Mouse (Mus musculus) midbrain, embryonic 13.5 days (tissue): Measurements from ENCODE around the gene Bzw2. TPM values are rescaled to one million over a fixed set of nuclear protein-coding genes. Genes with fewer than 3 reads are reported as not detected.
A peak's percentile ranks its signal among the peaks of the same experiment; 100 is the strongest.

Source experiments
- ATAC-seq: fragments of 200-750 bp; cut with Nextera tagmentation; 2 replicates; pipeline ENCODE4 v1.8.0; 2017; ENCODE audit warnings: mild to moderate bottlenecking, moderate TSS enrichment, moderate library complexity
- H3K27ac ChIP-seq: fragments of 300-500 bp; sonication (generic); 2 replicates; pipeline ENCODE4 v1.5.1; 2015; ENCODE audit warnings: inconsistent platforms, mild to moderate bottlenecking, moderate library complexity
- H3K27me3 ChIP-seq: fragments of 300-500 bp; sonication (generic); 2 replicates; pipeline ENCODE4 v1.6.1; 2015; ENCODE audit warnings: mild to moderate bottlenecking, inconsistent platforms
- H3K36me3 ChIP-seq: fragments of 300-500 bp; sonication (generic); 2 replicates; pipeline ENCODE4 v1.6.1; 2015; ENCODE audit warnings: mild to moderate bottlenecking, inconsistent platforms
- H3K4me1 ChIP-seq: fragments of 300-500 bp; sonication (generic); replicated peaks from 2 replicates; pipeline ENCODE4 v1.6.1; 2015; ENCODE audit warnings: inconsistent platforms
- H3K4me2 ChIP-seq: fragments of 300-500 bp; sonication (generic); replicated peaks from 2 replicates; pipeline ENCODE4 v1.6.1; 2015; ENCODE audit warnings: moderate library complexity, mild to moderate bottlenecking, inconsistent platforms
- H3K4me3 ChIP-seq: fragments of 300-500 bp; sonication (generic); replicated peaks from 2 replicates; pipeline ENCODE4 v1.5.1; 2015; ENCODE audit warnings: mild to moderate bottlenecking, inconsistent platforms
- H3K9ac ChIP-seq: fragments of 300-500 bp; sonication (generic); replicated peaks from 2 replicates; pipeline ENCODE4 v1.6.1; 2015; ENCODE audit warnings: mild to moderate bottlenecking, inconsistent platforms
- H3K9me3 ChIP-seq: fragments of 300-500 bp; sonication (generic); 2 replicates; pipeline ENCODE4 v1.6.1; 2016; ENCODE audit warnings: mild to moderate bottlenecking, inconsistent platforms
- WGBS: fragments of 180-500 bp; shearing (Covaris S2); methylation state at CpG from one replicate; pipeline ENCODE4 v1.1.7; 2015; 5-methylcytosine and 5-hydroxymethylcytosine counted together
- polyA plus RNA-seq: library from polyadenylated mRNA; unstranded; fragments of >200 nt; fragmentation: Nextera tagmentation; extraction: Ambion mirVana; gene quantifications from 2 replicates; pipeline ENCODE4 v1.2.1, GENCODE M21; 2015

Gene Bzw2
- polyA plus RNA-seq, 1 experiment from 2014 or later = 388 TPM

- Histone ChIP-seq H3K27me3 (no peaks in the 10 kb centered on the region), H3K36me3 (peaks cover 50% of the 10 kb centered on the region), H3K4me3 (no peak overlapping the region), H3K9ac (no peak overlapping the region), H3K4me2 (no peak overlapping the region), H3K4me1 (no peaks in the 10 kb centered on the region), H3K27ac (no peak overlapping the region), H3K9me3 (no peaks in the 10 kb centered on the region)
- no peak for ATAC-seq
- WGBS = 66% methylated on average over 7 of the region's 7 CpGs
These were observed 62.5 kb downstream of the Bzw2 start for GRCm38 (mm10) chr12:36095371-36095880.

- no peak overlapping the region for H3K4me2 ChIP-seq
- no peaks in the 10 kb centered on the region for H3K27me3 ChIP-seq
- H3K9ac ChIP-seq = no peak overlapping the region
- H3K4me3 ChIP-seq = no peak overlapping the region
- no peaks in the 10 kb centered on the region for H3K4me1 ChIP-seq
- H3K9me3 ChIP-seq = no peaks in the 10 kb centered on the region
- ATAC-seq = no peak
- no peak overlapping the region for H3K27ac ChIP-seq
- WGBS = 62% methylated on average over 8 of the region's 8 CpGs
- peaks cover 45% of the 10 kb centered on the region for H3K36me3 ChIP-seq
These were observed 64.7 kb downstream of the Bzw2 start for GRCm38 (mm10) chr12:36093081-36093670.

- no peak overlapping the region for H3K4me2 ChIP-seq
- H3K4me1 ChIP-seq = no peaks in the 10 kb centered on the region
- no peak overlapping the region for H3K9ac ChIP-seq
- no peak for ATAC-seq
- H3K9me3 ChIP-seq = no peaks in the 10 kb centered on the region
- H3K4me3 ChIP-seq = no peak overlapping the region
- peaks cover 41% of the 10 kb centered on the region for H3K36me3 ChIP-seq
- H3K27me3 ChIP-seq = no peaks in the 10 kb centered on the region
- H3K27ac ChIP-seq = no peak overlapping the region
- WGBS = 97% methylated on average over 10 of the region's 10 CpGs
These were observed 65.9 kb downstream of the Bzw2 start for GRCm38 (mm10) chr12:36091964-36092363.

GRCm38 (mm10) chr12:36089221-36089620, 68.7 kb downstream of the Bzw2 start:
- whole genome bisulfite sequencing = 74% methylated on average over 6 of the region's 6 CpGs
- ATAC-seq = peak; percentile 25; the same call in 1 of the 2 replicates
- H3K9me3 ChIP-seq = no peaks in the 10 kb centered on the region
- no peaks in the 10 kb centered on the region for H3K27me3 ChIP-seq
- H3K36me3 ChIP-seq = peaks cover 31% of the 10 kb centered on the region
- no peak overlapping the region for H3K4me3 ChIP-seq
- H3K27ac ChIP-seq = no peak overlapping the region
- H3K9ac ChIP-seq = no peak overlapping the region
- no peaks in the 10 kb centered on the region for H3K4me1 ChIP-seq
- H3K4me2 ChIP-seq = no peak overlapping the region

- no peak overlapping the region for H3K4me2 ChIP-seq
- WGBS = 100% methylated on average over 1 of the region's 1 CpGs
- no peak overlapping the region for H3K27ac ChIP-seq
- H3K4me1 ChIP-seq = no peaks in the 10 kb centered on the region
- no peak overlapping the region for H3K9ac ChIP-seq
- H3K27me3 ChIP-seq = no peaks in the 10 kb centered on the region
- no peaks in the 10 kb centered on the region for H3K9me3 ChIP-seq
- H3K36me3 ChIP-seq = peaks cover 29% of the 10 kb centered on the region
- H3K4me3 ChIP-seq = no peak overlapping the region
- ATAC-seq = no peak
These were observed 69.1 kb downstream of the Bzw2 start for GRCm38 (mm10) chr12:36088804-36089203.

- Histone ChIP-seq H3K4me3 (no peak overlapping the region), H3K27ac (no peak overlapping the region), H3K27me3 (no peaks in the 10 kb centered on the region), H3K9me3 (no peaks in the 10 kb centered on the region), H3K9ac (no peak overlapping the region), H3K4me2 (no peak overlapping the region), H3K4me1 (no peaks in the 10 kb centered on the region), H3K36me3 (peaks cover 4% of the 10 kb centered on the region)
- no peak for ATAC-seq
- WGBS = 96% methylated on average over 2 of the region's 2 CpGs
These were observed 72.5 kb downstream of the Bzw2 start for GRCm38 (mm10) chr12:36085380-36085779.

- no peaks in the 10 kb centered on the region for H3K27me3 ChIP-seq
- H3K36me3 ChIP-seq = no peaks in the 10 kb centered on the region
- ATAC-seq = no peak
- no peak overlapping the region for H3K27ac ChIP-seq
- H3K4me2 ChIP-seq = no peak overlapping the region
- H3K4me1 ChIP-seq = no peaks in the 10 kb centered on the region
- no peak overlapping the region for H3K4me3 ChIP-seq
- H3K9me3 ChIP-seq = no peaks in the 10 kb centered on the region
- no peak overlapping the region for H3K9ac ChIP-seq
- WGBS = 80% methylated on average over 4 of the region's 4 CpGs
These were observed 79.6 kb downstream of the Bzw2 start for GRCm38 (mm10) chr12:36078101-36078899.

GRCm38 (mm10) chr12:36072860-36073259, 85.0 kb downstream of the Bzw2 start:
- WGBS = 20% methylated on average over 5 of the region's 5 CpGs
- Histone ChIP-seq H3K9ac (no peak overlapping the region), H3K4me2 (no peak overlapping the region), H3K27me3 (no peaks in the 10 kb centered on the region), H3K27ac (no peak overlapping the region), H3K9me3 (no peaks in the 10 kb centered on the region), H3K4me3 (no peak overlapping the region), H3K4me1 (no peaks in the 10 kb centered on the region), H3K36me3 (no peaks in the 10 kb centered on the region)
- ATAC-seq = no peak

- WGBS = 86% methylated on average over 4 of the region's 4 CpGs
- H3K9me3 ChIP-seq = peaks cover 5% of the 10 kb centered on the region; the same call in 1 of the 2 replicates
- no peak overlapping the region for H3K4me2 ChIP-seq
- H3K36me3 ChIP-seq = no peaks in the 10 kb centered on the region
- ATAC-seq = no peak
- no peaks in the 10 kb centered on the region for H3K4me1 ChIP-seq
- no peak overlapping the region for H3K4me3 ChIP-seq
- H3K9ac ChIP-seq = no peak overlapping the region
- H3K27me3 ChIP-seq = no peaks in the 10 kb centered on the region
- no peak overlapping the region for H3K27ac ChIP-seq
These were observed 87.6 kb downstream of the Bzw2 start for GRCm38 (mm10) chr12:36070231-36070630.

- Histone ChIP-seq H3K9ac (no peak overlapping the region), H3K27ac (no peak overlapping the region), H3K36me3 (no peaks in the 10 kb centered on the region), H3K9me3 (peaks cover 11% of the 10 kb centered on the region; the same call in 1 of the 2 replicates), H3K4me2 (no peak overlapping the region), H3K4me3 (no peak overlapping the region), H3K27me3 (no peaks in the 10 kb centered on the region), H3K4me1 (no peaks in the 10 kb centered on the region)
- ATAC-seq = no peak
- WGBS = 97% methylated on average over 2 of the region's 2 CpGs
These were observed 90.3 kb downstream of the Bzw2 start for GRCm38 (mm10) chr12:36067538-36067937.

- H3K9me3 ChIP-seq = peaks cover 11% of the 10 kb centered on the region; the same call in 1 of the 2 replicates
- no peak overlapping the region for H3K9ac ChIP-seq
- H3K4me2 ChIP-seq = no peak overlapping the region
- H3K36me3 ChIP-seq = no peaks in the 10 kb centered on the region
- no peak overlapping the region for H3K4me3 ChIP-seq
- H3K27ac ChIP-seq = no peak overlapping the region
- no peaks in the 10 kb centered on the region for H3K27me3 ChIP-seq
- 84% methylated on average over 1 of the region's 1 CpGs for WGBS
- H3K4me1 ChIP-seq = no peaks in the 10 kb centered on the region
- ATAC-seq = no peak
These were observed 92.0 kb downstream of the Bzw2 start for GRCm38 (mm10) chr12:36065911-36066310.

- H3K36me3 ChIP-seq = no peaks in the 10 kb centered on the region
- H3K4me1 ChIP-seq = no peaks in the 10 kb centered on the region
- no peak overlapping the region for H3K27ac ChIP-seq
- H3K4me3 ChIP-seq = no peak overlapping the region
- no peaks in the 10 kb centered on the region for H3K9me3 ChIP-seq
- no peak overlapping the region for H3K4me2 ChIP-seq
- no peaks in the 10 kb centered on the region for H3K27me3 ChIP-seq
- ATAC-seq = no peak
- WGBS = 85% methylated on average over 2 of the region's 2 CpGs
- no peak overlapping the region for H3K9ac ChIP-seq
These were observed 100.2 kb downstream of the Bzw2 start for GRCm38 (mm10) chr12:36057699-36058098.
